In genomic region chr3:100641581-100641980, GRCm38 (mm10) we compare ENCODE assay signal across 17 mouse cellular contexts.
"Had no signal": no experiment of that assay in that cellular context is flagged by ENCODE, and none has a peak within 500 bp of the region (broad histone marks: within the 10 kb centered on the region; RNA-seq: fewer than 3 reads in every experiment).

No protein-coding gene starts in this region.

- DNase-seq: kidney, adult 11 months; kidney, postnatal 10 days; kidney, postnatal 4 days; left cerebral cortex, postnatal 4 days; lung, embryonic 14.5 days; lung, postnatal 10 days; lung, postnatal 4 days; midbrain, embryonic 14.5 days; right cerebral cortex, postnatal 4 days; spleen, adult 18-20 months; thymus, adult 18-20 months; thymus, postnatal 14 days had no signal

- ATAC-seq: liver, embryonic 12.5 days had no signal

- H3K4me3 ChIP-seq: layer of hippocampus, adult 2 months; limb, embryonic 15.5 days; liver, embryonic 12.5 days; midbrain, embryonic 10.5 days; neural tube, embryonic 12.5 days had no signal

- H3K4me1 ChIP-seq: limb, embryonic 15.5 days; liver, embryonic 12.5 days; midbrain, embryonic 10.5 days; neural tube, embryonic 12.5 days had no signal

- H3K27ac ChIP-seq: limb, embryonic 15.5 days; liver, embryonic 12.5 days; midbrain, embryonic 10.5 days; neural tube, embryonic 12.5 days had no signal

- H3K4me2 ChIP-seq: limb, embryonic 15.5 days; liver, embryonic 12.5 days; lung, embryonic 14.5 days; neural tube, embryonic 12.5 days had no signal

- H3K9ac ChIP-seq: limb, embryonic 15.5 days; liver, embryonic 12.5 days; lung, embryonic 14.5 days; neural tube, embryonic 12.5 days had no signal

- H3K9me3 ChIP-seq: limb, embryonic 15.5 days; liver, embryonic 12.5 days; midbrain, embryonic 10.5 days; neural tube, embryonic 12.5 days had no signal

- H3K27me3 ChIP-seq: limb, embryonic 15.5 days; liver, embryonic 12.5 days; neural tube, embryonic 12.5 days had no signal
